Comparison of ENCODE assay signal across 11 mouse cellular contexts in genomic region chr8:47849842-47850241, GRCm38 (mm10). TPM values are rescaled to one million over a fixed set of nuclear protein-coding genes. Genes with fewer than 3 reads are reported as not detected.
DNase-seq lines count a peak whose midpoint lies in the region; ATAC-seq and TF ChIP-seq lines count a peak whose summit lies in the region.
"Had no signal": no experiment of that assay in that cellular context is flagged by ENCODE, and none has a peak within 500 bp of the region (broad histone marks: within the 10 kb centered on the region; RNA-seq: fewer than 3 reads in every experiment).

No protein-coding gene starts in this region.

- no peaks in the 10 kb centered on the region for H3K27me3 ChIP-seq in kidney, postnatal 0 days (ENCODE audit: insufficient read depth, low read length)
- no peaks in the 10 kb centered on the region for H3K27me3 ChIP-seq in midbrain, postnatal 0 days (ENCODE audit: insufficient read depth, low read length)
- H3K27me3 ChIP-seq in midbrain, embryonic 10.5 days (ENCODE audit: low read depth, poor library complexity, severe bottlenecking): no peaks in the 10 kb centered on the region
- H3K27me3 ChIP-seq: stomach, embryonic 15.5 days had no signal

- H3K4me3 ChIP-seq in kidney, postnatal 0 days (replicated peaks; ENCODE audit: low read depth, low read length): no peak overlapping the region
- no peak overlapping the region for H3K4me3 ChIP-seq in midbrain, postnatal 0 days (ENCODE audit: low read depth, low read length)
- no peak overlapping the region for H3K4me3 ChIP-seq in midbrain, embryonic 10.5 days
- no peak overlapping the region for H3K4me3 ChIP-seq in bone marrow macrophage, adult 2 months (ENCODE audit: insufficient read depth, low read length)
- H3K4me3 ChIP-seq: stomach, embryonic 15.5 days had no signal

- H3K4me2 ChIP-seq in kidney, postnatal 0 days (ENCODE audit: low read length): no peak overlapping the region
- no peak overlapping the region for H3K4me2 ChIP-seq in midbrain, postnatal 0 days (ENCODE audit: low read depth, low read length, poor library complexity, severe bottlenecking)
- H3K4me2 ChIP-seq: heart, embryonic 11.5 days; stomach, embryonic 15.5 days had no signal

- TF ChIP-seq CTCF in kidney, postnatal 0 days (IDR thresholded peaks at IDR 0.05; ENCODE audit: low read depth): peak; percentile 52; the same call in 1 of the 2 replicates
- TF ChIP-seq CTCF in midbrain, postnatal 0 days (IDR thresholded peaks at IDR 0.05): peak; percentile 46
- TF ChIP-seq CTCF in bone marrow macrophage, adult 2 months (IDR thresholded peaks at IDR 0.05; ENCODE audit: low read depth, low read length): peak; percentile 34; the same call in 1 of the 2 replicates

- DNase-seq in kidney, postnatal 0 days (ENCODE audit: low spot score): no peak
- no peak for DNase-seq in kidney, adult 9 months
- no peak for DNase-seq in midbrain, postnatal 0 days (ENCODE audit: low spot score)
- no peak for DNase-seq in midbrain, embryonic 10.5 days (ENCODE audit: low spot score)
- peak; percentile 15 for DNase-seq in thymus, postnatal 25 days
- DNase-seq in adrenal gland, adult 8-10 months: no peak

- H3K36me3 ChIP-seq in kidney, postnatal 0 days (ENCODE audit: insufficient read depth, low read length): peaks cover 41% of the 10 kb centered on the region
- H3K36me3 ChIP-seq in midbrain, postnatal 0 days (ENCODE audit: insufficient read depth, low read length): peaks cover 13% of the 10 kb centered on the region
- peaks cover 72% of the 10 kb centered on the region for H3K36me3 ChIP-seq in midbrain, embryonic 10.5 days

- no peaks in the 10 kb centered on the region for H3K4me1 ChIP-seq in kidney, postnatal 0 days (replicated peaks; ENCODE audit: insufficient read depth, low read length)
- no peaks in the 10 kb centered on the region for H3K4me1 ChIP-seq in midbrain, postnatal 0 days (ENCODE audit: insufficient read depth, low read length)
- H3K4me1 ChIP-seq in midbrain, embryonic 10.5 days: peaks cover 3% of the 10 kb centered on the region; the same call in 1 of the 2 replicates
- H3K4me1 ChIP-seq in bone marrow macrophage, adult 2 months (ENCODE audit: control insufficient read depth, insufficient read depth, low read length): peaks cover 3% of the 10 kb centered on the region

- WGBS in kidney, postnatal 0 days: 86% methylated on average over 8 of the region's 8 CpGs
- 86% methylated on average over 8 of the region's 8 CpGs for WGBS in midbrain, postnatal 0 days
- 83% methylated on average over 8 of the region's 8 CpGs for WGBS in midbrain, embryonic 10.5 days

- no peak for TF ChIP-seq POLR2A in bone marrow macrophage, adult 2 months (IDR thresholded peaks at IDR 0.05; ENCODE audit: borderline replicate concordance, low read depth, low read length)

- H3K9ac ChIP-seq in kidney, postnatal 0 days (ENCODE audit: low read depth, low read length): no peak overlapping the region
- no peak overlapping the region for H3K9ac ChIP-seq in midbrain, postnatal 0 days (replicated peaks; ENCODE audit: low read length, poor library complexity, severe bottlenecking)
- H3K9ac ChIP-seq: stomach, embryonic 15.5 days had no signal

- H3K27ac ChIP-seq in kidney, postnatal 0 days: no peak overlapping the region
- no peak overlapping the region for H3K27ac ChIP-seq in midbrain, postnatal 0 days (ENCODE audit: low read depth, low read length)
- no peak overlapping the region for H3K27ac ChIP-seq in midbrain, embryonic 10.5 days (replicated peaks)
- H3K27ac ChIP-seq in bone marrow macrophage, adult 2 months (ENCODE audit: insufficient read depth, low read depth, low read length): no peak overlapping the region
- H3K27ac ChIP-seq: stomach, embryonic 15.5 days had no signal

- no peaks in the 10 kb centered on the region for H3K9me3 ChIP-seq in kidney, postnatal 0 days (replicated peaks; ENCODE audit: low read length)
- H3K9me3 ChIP-seq in midbrain, postnatal 0 days (ENCODE audit: low read length): no peaks in the 10 kb centered on the region
- H3K9me3 ChIP-seq in midbrain, embryonic 10.5 days (replicated peaks): no peaks in the 10 kb centered on the region
- H3K9me3 ChIP-seq: stomach, embryonic 15.5 days had no signal

- no peak for ATAC-seq in kidney, postnatal 0 days (replicated peaks; ENCODE audit: low FRiP score, low read depth)
- ATAC-seq in midbrain, postnatal 0 days (ENCODE audit: low FRiP score): no peak
- ATAC-seq in megakaryocyte-erythroid progenitor cell, adult 5-6 weeks (replicated peaks; ENCODE audit: low FRiP score, low TSS enrichment, poor library complexity, severe bottlenecking): no peak

RNA-seq across cellular contexts. Expression of gene Cldn22, which starts 25.6 kb away (rescaled TPM):
- polyA plus RNA-seq in kidney, postnatal 0 days (2015; fragmentation: Nextera tagmentation; extraction: Ambion mirVana): not detected in 2 replicates
- not detected in 2 replicates for total RNA-seq in midbrain, postnatal 0 days (2014; rRNA removed)
- not detected in 2 replicates for polyA plus RNA-seq in midbrain, postnatal 0 days (2015; fragmentation: Nextera tagmentation; extraction: Ambion mirVana)
- not detected in 2 replicates for polyA plus RNA-seq in midbrain, embryonic 10.5 days (2016; fragmentation: Nextera tagmentation; extraction: Ambion mirVana)
- polyA plus RNA-seq in bone marrow macrophage, adult 2 months (2012; ENCODE audit: insufficient read depth, insufficient read length, missing spikeins): not detected in 2 replicates
- 1 to 10 TPM; 1.2 to 2.3 (median 1.5) TPM for total RNA-seq in adrenal gland, adult 8-10 months (2022)
- total RNA-seq in megakaryocyte-erythroid progenitor cell, adult 5-6 weeks (2014; fragmentation: Nextera tagmentation): not detected in 2 replicates
- not detected in 2 replicates for total RNA-seq in megakaryocyte-erythroid progenitor cell, adult 5-6 weeks (2017)
- polyA plus RNA-seq: heart, embryonic 11.5 days; liver, embryonic 16.5 days; stomach, embryonic 15.5 days had no signal

RNA-seq across cellular contexts. Expression of gene Cldn24, which starts 27.9 kb away (rescaled TPM):
- polyA plus RNA-seq in kidney, postnatal 0 days (2015; fragmentation: Nextera tagmentation; extraction: Ambion mirVana): not detected in 2 replicates
- total RNA-seq in midbrain, postnatal 0 days (2014; rRNA removed): not detected in 2 replicates
- polyA plus RNA-seq in midbrain, postnatal 0 days (2015; fragmentation: Nextera tagmentation; extraction: Ambion mirVana): not detected in 2 replicates
- polyA plus RNA-seq in midbrain, embryonic 10.5 days (2016; fragmentation: Nextera tagmentation; extraction: Ambion mirVana): not detected in 2 replicates
- not detected in 2 replicates for polyA plus RNA-seq in bone marrow macrophage, adult 2 months (2012; ENCODE audit: insufficient read depth, insufficient read length, missing spikeins)
- total RNA-seq in adrenal gland, adult 8-10 months (2022): not detected
- total RNA-seq in megakaryocyte-erythroid progenitor cell, adult 5-6 weeks (2014; fragmentation: Nextera tagmentation): not detected in 2 replicates
- total RNA-seq in megakaryocyte-erythroid progenitor cell, adult 5-6 weeks (2017): not detected in 2 replicates
- polyA plus RNA-seq: heart, embryonic 11.5 days; liver, embryonic 16.5 days; stomach, embryonic 15.5 days had no signal
